Mouse (Mus musculus) heart, embryonic 12.5 days (tissue): Measurements from ENCODE around the gene Kansl1. TPM values are rescaled to one million over a fixed set of nuclear protein-coding genes. Genes with fewer than 3 reads are reported as not detected.

Experiments used
- ATAC-seq: fragments of 200-750 bp; cut with Nextera tagmentation; 2 replicates; pipeline ENCODE4 v1.8.0; 2017; ENCODE audit warnings: moderate TSS enrichment, moderate library complexity; ENCODE audit not compliant: insufficient number of reproducible peaks, low FRiP score
- H3K27ac ChIP-seq: fragments of 300-500 bp; sonication (generic); 2 replicates; pipeline ENCODE4 v1.5.1; 2016; ENCODE audit warnings: mild to moderate bottlenecking, moderate library complexity; ENCODE audit not compliant: poor library complexity, severe bottlenecking
- H3K27me3 ChIP-seq: fragments of 300-500 bp; sonication (generic); replicated peaks from 2 replicates; pipeline ENCODE4 v1.6.1; 2016; ENCODE audit warnings: mild to moderate bottlenecking, moderate library complexity
- H3K36me3 ChIP-seq: fragments of 300-500 bp; sonication (generic); 2 replicates; pipeline ENCODE4 v1.6.1; 2016; ENCODE audit warnings: mild to moderate bottlenecking, moderate library complexity
- H3K4me1 ChIP-seq: fragments of 300-500 bp; sonication (generic); replicated peaks from 2 replicates; pipeline ENCODE4 v1.6.1; 2016; ENCODE audit warnings: mild to moderate bottlenecking
- H3K4me2 ChIP-seq: fragments of 300-500 bp; sonication (generic); 2 replicates; pipeline ENCODE4 v1.6.1; 2016; ENCODE audit warnings: mild to moderate bottlenecking, moderate library complexity
- H3K4me3 ChIP-seq: fragments of 300-500 bp; sonication (generic); 2 replicates; pipeline ENCODE4 v1.5.1; 2016; ENCODE audit warnings: mild to moderate bottlenecking
- H3K9ac ChIP-seq: fragments of 300-500 bp; sonication (generic); 2 replicates; pipeline ENCODE4 v1.6.1; 2016; ENCODE audit warnings: mild to moderate bottlenecking, moderate library complexity
- H3K9me3 ChIP-seq: fragments of 300-500 bp; sonication (generic); replicated peaks from 2 replicates; pipeline ENCODE4 v1.6.1; 2016; ENCODE audit warnings: mild to moderate bottlenecking, moderate library complexity
- WGBS: fragments of 180-500 bp; shearing (Covaris S2); methylation state at CpG from one replicate; pipeline ENCODE4 v1.1.7; 2016; 5-methylcytosine and 5-hydroxymethylcytosine counted together
- polyA plus RNA-seq: library from polyadenylated mRNA; unstranded; fragments of >200 nt; fragmentation: Nextera tagmentation; extraction: Ambion mirVana; gene quantifications from 2 replicates; pipeline ENCODE4 v1.2.1, GENCODE M21; 2016

Kansl1 gene
- polyA plus RNA-seq, 1 experiment from 2014 or later: 18.1 TPM

DNA sequence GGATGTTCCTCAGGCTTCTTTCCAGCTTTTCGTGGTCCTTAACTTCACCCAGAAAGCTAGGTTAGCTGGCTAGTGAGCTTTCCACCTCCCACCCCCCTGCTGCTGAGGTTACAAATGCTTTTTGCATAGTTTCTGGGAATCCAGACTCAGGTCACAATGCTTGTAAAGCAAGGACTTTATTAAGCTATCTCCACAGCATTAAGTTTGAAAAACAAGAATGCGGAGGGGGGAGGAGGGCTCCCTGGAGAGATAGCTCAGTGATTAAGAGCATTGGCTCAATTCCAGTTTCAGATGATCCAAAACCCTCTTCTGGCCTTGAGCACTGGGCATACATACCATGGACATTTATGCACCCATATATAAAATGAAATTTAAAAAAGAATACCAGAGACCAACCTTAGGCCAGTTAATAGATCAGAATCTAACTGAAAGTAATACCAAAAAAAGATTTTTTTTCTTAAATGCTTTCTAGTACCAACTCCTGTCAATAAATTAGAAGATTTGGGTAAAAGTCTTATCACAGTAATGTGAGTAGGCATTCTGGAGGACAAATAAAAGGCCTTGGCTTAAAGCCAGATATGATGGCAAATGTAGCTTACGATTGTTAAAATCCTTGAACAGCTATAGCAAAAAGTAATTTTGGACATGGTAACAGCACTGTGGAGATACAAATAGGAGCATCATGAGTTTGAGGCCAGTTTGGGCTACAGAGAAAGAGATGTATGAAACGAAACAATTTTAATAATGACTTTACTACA, 69.0 kb downstream of the Kansl1 start:
- WGBS: 62% methylated on average over 4 of the region's 4 CpGs
- Histone ChIP-seq H3K4me1 (peaks cover 15% of the 10 kb centered on the region), H3K9me3 (no peaks in the 10 kb centered on the region), H3K27ac (peak overlapping the region; percentile 62), H3K4me2 (no peak overlapping the region), H3K9ac (no peak overlapping the region), H3K36me3 (peaks cover 17% of the 10 kb centered on the region), H3K27me3 (no peaks in the 10 kb centered on the region), H3K4me3 (no peak overlapping the region)
- ATAC-seq: no peak

DNA sequence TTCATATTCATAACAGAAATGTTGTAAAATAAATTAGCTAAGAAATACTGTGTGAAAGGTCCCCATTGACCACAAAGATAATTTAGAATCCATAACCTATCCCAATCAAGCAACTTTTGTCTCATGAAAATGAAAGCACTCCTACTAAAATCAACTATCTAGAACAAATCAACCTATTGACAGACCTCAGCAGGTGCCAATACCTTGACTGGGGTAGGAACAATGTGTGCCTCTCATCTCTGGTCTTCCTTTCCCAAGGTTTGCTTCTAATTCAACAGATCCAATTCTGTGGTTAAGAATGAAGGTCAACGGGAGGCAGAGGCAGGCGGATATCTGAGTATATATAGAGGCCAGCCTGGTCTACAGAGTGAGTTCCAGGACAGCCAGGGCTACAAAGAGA, 73.0 kb downstream of the Kansl1 start:
- Histone ChIP-seq H3K27me3 (no peaks in the 10 kb centered on the region), H3K4me2 (no peak overlapping the region), H3K27ac (no peak overlapping the region), H3K36me3 (0 out of 2 replicates have a peak, but pooled peaks cover 4% of the 10 kb centered on the region), H3K4me1 (peaks cover 10% of the 10 kb centered on the region), H3K9ac (no peak overlapping the region), H3K9me3 (no peaks in the 10 kb centered on the region), H3K4me3 (no peak overlapping the region)
- no peak for ATAC-seq
- 95% methylated on average over 2 of the region's 2 CpGs for WGBS

DNA sequence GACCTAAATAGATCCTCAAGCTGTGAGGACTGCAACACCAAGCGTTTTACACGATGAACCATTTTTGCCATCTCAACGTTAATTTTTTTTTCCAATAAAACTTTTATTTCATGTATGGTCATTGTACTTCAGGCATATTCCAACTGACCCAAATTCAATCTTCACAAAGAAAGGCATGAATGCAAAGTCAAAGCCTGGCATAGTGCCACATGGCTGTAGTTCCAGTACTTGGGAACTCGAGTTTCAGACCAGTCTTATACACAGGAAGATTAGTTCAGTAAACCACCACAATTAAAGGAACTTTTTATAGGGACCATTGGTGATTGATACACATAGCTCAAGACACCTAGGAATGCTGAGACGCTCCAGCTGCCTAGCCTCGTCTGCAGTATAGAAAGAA, 75.5 kb downstream of the Kansl1 start:
- no peak for ATAC-seq
- Histone ChIP-seq H3K4me1 (peaks cover 5% of the 10 kb centered on the region; the same call in 1 of the 2 replicates), H3K4me3 (no peak overlapping the region), H3K36me3 (0 out of 2 replicates have a peak, but pooled peaks cover 4% of the 10 kb centered on the region), H3K27me3 (no peaks in the 10 kb centered on the region), H3K9me3 (no peaks in the 10 kb centered on the region), H3K9ac (no peak overlapping the region), H3K27ac (no peak overlapping the region), H3K4me2 (no peak overlapping the region)
- 82% methylated on average over 6 of the region's 6 CpGs for WGBS

DNA sequence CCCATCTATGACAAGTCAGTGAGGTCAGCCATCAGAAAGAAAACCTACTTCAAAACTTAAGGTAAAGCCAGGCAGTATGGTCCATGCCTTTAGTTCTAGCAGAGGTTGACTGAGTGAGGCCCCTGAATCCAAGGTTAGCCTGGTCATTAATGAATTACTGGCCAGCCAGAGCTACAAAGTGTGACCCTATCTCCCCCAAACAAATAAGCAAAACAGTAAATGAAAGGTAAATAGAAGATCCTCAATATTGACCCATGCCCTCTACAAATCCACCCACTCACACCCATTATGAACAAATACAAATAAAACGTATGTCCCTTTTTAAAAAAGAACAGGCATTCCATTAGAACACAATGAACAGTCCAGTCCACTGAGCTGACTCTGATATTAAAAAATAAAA, 76.5 kb downstream of the Kansl1 start:
- H3K36me3 ChIP-seq: 0 out of 2 replicates have a peak, but pooled peaks cover 4% of the 10 kb centered on the region
- WGBS: 80% methylated on average over 1 of the region's 1 CpGs
- H3K9me3 ChIP-seq: no peaks in the 10 kb centered on the region
- no peak for ATAC-seq
- no peak overlapping the region for H3K4me2 ChIP-seq
- no peak overlapping the region for H3K4me3 ChIP-seq
- peaks cover 5% of the 10 kb centered on the region; the same call in 1 of the 2 replicates for H3K4me1 ChIP-seq
- H3K27ac ChIP-seq: no peak overlapping the region
- H3K9ac ChIP-seq: no peak overlapping the region
- H3K27me3 ChIP-seq: no peaks in the 10 kb centered on the region

DNA sequence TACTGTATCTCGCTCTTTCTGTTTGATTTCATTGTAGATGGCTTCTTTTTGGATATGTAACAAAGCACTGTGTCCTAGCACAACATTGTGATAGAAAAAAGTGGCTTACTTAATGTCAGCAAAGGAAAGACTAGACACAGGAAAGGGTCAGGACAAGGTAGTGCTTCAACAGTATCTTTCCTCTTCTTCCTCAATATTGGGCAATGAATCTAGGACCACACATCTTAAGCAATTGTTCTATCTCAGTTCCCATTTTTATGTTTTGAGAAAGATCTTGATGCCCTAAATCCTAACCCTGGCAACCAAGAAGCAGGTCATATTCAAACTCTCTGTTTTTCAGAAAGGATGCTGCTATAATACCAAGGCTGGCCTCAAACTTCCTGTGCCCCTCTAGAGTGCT, 81.4 kb downstream of the Kansl1 start:
- Histone ChIP-seq H3K27ac (no peak overlapping the region), H3K36me3 (no peaks in the 10 kb centered on the region), H3K9me3 (no peaks in the 10 kb centered on the region), H3K4me1 (no peaks in the 10 kb centered on the region), H3K27me3 (no peaks in the 10 kb centered on the region), H3K4me2 (no peak overlapping the region), H3K4me3 (no peak overlapping the region), H3K9ac (no peak overlapping the region)
- 96% methylated on average over 1 of the region's 1 CpGs for WGBS
- no peak for ATAC-seq

DNA sequence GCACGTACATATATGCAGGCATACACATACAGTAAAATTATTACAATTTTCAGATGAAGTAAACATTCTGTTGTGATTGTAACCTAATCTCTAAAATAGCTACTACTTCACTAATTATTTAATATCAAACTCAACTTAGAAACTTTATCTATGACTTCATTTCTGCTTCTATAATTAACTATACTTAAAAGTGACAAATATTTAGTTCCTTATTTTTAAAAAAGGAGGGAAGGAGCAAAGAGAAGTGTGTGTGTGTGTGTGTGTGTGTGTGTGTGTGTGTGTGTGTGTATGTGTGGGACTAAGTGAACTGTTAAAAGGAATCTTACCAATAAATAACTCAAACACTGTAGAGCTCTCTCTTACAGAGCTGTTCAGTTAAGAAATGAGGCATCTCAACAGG, 82.1 kb downstream of the Kansl1 start:
- no peak for ATAC-seq
- 98% methylated on average over 1 of the region's 1 CpGs for WGBS
- Histone ChIP-seq H3K4me2 (no peak overlapping the region), H3K9me3 (no peaks in the 10 kb centered on the region), H3K4me3 (no peak overlapping the region), H3K36me3 (no peaks in the 10 kb centered on the region), H3K4me1 (no peaks in the 10 kb centered on the region), H3K27me3 (no peaks in the 10 kb centered on the region), H3K9ac (no peak overlapping the region), H3K27ac (no peak overlapping the region)

DNA sequence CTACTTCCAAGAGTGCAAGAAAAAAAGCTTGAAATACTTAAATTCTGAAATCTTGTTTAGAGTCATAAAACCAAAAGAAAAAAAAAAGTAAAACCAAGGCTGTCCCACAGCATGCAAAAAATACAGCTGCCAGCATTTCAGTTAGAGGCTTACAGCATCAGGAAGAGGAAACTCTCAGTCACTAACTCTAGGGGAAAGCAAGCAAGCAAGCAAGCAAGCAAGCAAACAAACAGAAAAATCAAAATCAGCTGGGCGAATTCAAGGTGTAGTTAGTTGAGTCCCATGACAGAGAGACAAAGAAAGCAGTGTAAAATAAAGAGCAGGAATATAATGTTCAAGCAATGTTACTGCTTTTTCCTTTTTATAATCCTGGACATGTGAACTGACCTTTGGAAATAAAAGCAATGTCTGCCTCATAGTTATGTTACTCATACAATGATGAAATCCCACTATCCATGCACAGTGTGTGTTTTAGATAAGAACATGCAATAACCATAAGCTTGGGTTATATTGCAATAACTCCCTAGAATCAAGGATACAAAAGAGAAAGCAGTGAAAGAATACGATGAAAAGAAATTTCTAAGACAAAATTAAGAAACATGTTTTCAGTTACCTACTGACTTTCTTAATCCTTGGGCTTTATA, 85.4 kb downstream of the Kansl1 start:
- 91% methylated on average over 2 of the region's 2 CpGs for WGBS
- no peak overlapping the region for H3K4me2 ChIP-seq
- no peak overlapping the region for H3K27ac ChIP-seq
- no peak overlapping the region for H3K9ac ChIP-seq
- no peaks in the 10 kb centered on the region for H3K36me3 ChIP-seq
- no peak for ATAC-seq
- no peak overlapping the region for H3K4me3 ChIP-seq
- H3K9me3 ChIP-seq: no peaks in the 10 kb centered on the region
- no peaks in the 10 kb centered on the region for H3K27me3 ChIP-seq
- no peaks in the 10 kb centered on the region for H3K4me1 ChIP-seq

DNA sequence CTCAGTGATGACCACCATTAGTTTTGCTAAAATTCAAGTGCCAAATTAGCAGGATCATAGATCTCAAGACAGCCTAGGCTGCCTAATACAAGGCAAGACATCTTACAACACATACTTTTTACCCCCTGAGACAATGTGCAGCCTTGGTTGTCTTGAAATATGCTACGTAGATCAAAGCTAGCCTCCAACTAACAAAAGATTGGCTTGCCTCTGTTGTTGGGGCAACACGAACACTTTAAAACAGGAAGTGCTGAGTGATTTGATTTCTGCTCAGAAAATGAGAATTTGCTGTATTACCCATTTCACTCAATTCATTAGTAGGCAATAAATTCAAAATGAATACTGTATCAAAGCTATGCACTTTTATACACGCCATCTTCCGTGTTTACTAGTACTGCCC, 86.8 kb downstream of the Kansl1 start:
- Histone ChIP-seq H3K27me3 (no peaks in the 10 kb centered on the region), H3K9ac (no peak overlapping the region), H3K4me1 (no peaks in the 10 kb centered on the region), H3K9me3 (no peaks in the 10 kb centered on the region), H3K27ac (no peak overlapping the region), H3K36me3 (peaks cover 6% of the 10 kb centered on the region; the same call in 1 of the 2 replicates), H3K4me2 (no peak overlapping the region), H3K4me3 (no peak overlapping the region)
- 81% methylated on average over 4 of the region's 4 CpGs for WGBS
- ATAC-seq: no peak

DNA sequence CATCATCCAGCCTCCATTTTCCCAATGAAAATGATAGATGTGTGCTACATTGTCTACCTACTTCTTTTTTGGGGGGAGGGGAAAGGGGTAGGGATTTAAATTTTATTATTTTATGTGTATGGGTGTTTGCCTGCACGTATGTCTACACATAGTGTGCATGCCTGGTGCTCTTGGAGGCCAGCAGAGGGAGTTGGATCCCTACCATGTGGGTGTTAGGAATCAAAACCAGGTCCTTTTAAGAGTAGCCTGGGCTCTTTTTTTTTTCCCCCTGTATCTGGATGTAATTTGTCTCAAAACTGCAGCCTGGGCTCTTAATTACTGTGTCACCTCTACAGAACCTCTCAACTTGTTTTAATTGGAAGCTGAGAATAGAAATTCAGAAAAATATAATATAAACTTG, 89.0 kb downstream of the Kansl1 start:
- no peaks in the 10 kb centered on the region for H3K27me3 ChIP-seq
- no peak for ATAC-seq

DNA sequence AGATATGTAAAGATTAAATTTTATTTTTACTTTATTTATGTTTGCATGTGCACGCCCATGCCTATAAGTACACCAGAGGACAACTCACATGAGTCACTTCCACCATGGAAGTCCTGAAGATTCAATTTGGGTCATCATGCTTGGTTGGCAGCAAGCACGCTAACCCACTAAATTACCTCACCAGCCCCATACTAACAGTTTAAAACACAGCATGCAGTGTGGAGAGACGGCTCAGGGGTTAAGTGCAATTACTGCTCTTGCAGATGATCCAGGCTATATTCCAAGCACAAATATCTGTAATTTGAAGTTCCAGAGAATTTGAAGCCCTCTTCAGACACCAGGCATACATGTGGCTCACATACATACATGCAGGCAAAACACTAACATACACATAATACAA, 92.4 kb downstream of the Kansl1 start:
- Histone ChIP-seq H3K9me3 (no peaks in the 10 kb centered on the region), H3K27ac (no peak overlapping the region), H3K4me3 (no peak overlapping the region), H3K9ac (no peak overlapping the region), H3K4me1 (no peaks in the 10 kb centered on the region), H3K27me3 (no peaks in the 10 kb centered on the region), H3K36me3 (peaks cover 25% of the 10 kb centered on the region), H3K4me2 (no peak overlapping the region)
- WGBS: 96% methylated on average over 3 of the region's 3 CpGs
- ATAC-seq: no peak

More for the DNA sequence above, 89.0 kb downstream of the Kansl1 start:
- Histone ChIP-seq H3K36me3 (peaks cover 9% of the 10 kb centered on the region), H3K4me2 (no peak overlapping the region), H3K9me3 (no peaks in the 10 kb centered on the region), H3K9ac (no peak overlapping the region), H3K4me1 (no peaks in the 10 kb centered on the region), H3K4me3 (no peak overlapping the region), H3K27ac (no peak overlapping the region)
- 78% methylated on average over 1 of the region's 1 CpGs for WGBS

DNA sequence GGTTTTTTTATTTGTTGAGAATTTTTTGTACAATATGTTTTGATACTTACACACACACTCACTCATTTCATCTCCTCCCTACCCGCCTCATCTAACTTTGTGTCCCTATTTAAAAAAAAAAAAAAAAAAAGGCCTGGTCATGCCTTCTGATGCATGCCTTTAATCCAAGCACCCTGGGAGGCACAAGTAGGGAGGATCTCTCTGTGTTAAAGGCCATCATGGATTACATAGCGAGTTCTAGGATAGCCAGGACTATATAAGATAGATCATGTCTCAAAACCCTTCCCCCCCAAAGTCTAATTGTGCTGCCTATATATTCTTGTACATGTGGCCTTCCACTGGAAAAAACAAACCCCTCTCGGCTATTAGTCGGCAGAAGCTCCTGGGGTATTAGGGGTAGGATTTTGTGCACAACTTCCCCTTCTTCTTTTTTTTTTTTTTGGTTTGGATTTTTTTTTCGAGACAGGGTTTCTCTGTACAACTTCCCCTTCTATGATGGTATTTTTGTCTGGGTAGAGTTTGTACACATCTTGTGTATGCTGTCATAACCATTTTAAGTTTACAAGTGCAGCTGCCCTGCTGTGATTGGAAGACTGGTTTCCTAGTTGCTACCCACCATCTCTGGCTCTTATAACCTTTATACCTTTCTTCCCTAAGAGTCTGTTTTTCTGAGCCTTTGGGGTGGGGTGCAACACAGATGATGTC, 101.0 kb downstream of the Kansl1 start:
- no peak overlapping the region for H3K4me2 ChIP-seq
- WGBS: 89% methylated on average over 5 of the region's 5 CpGs
- H3K27me3 ChIP-seq: no peaks in the 10 kb centered on the region
- no peaks in the 10 kb centered on the region for H3K9me3 ChIP-seq
- no peak overlapping the region for H3K9ac ChIP-seq
- peaks cover 20% of the 10 kb centered on the region for H3K36me3 ChIP-seq
- H3K27ac ChIP-seq: no peak overlapping the region
- H3K4me3 ChIP-seq: no peak overlapping the region
- ATAC-seq: no peak
- 0 out of 2 replicates have a peak, but pooled peaks cover 6% of the 10 kb centered on the region for H3K4me1 ChIP-seq
